Mouse (Mus musculus) cortical plate, adult 2 months (tissue): ENCODE measurements at regions not wholly inside any gene's neighbourhood (a gene's known extent, or its start where the extent isn't known, plus 50 kb on each side); places are given as distances from the start of the nearest gene placed in this dataset.

Experiments
- CTCF ChIP-seq: fragments of 200-500 bp; IDR thresholded peaks from 2 replicates; pipeline ENCODE4 v1.5.1; 2011; ENCODE audit warnings: mild to moderate bottlenecking, control low read depth, low read length; ENCODE audit not compliant: insufficient read depth; ENCODE audit errors: extremely low read depth
- POLR2A ChIP-seq: fragments of 200-500 bp; IDR thresholded peaks from 2 replicates; pipeline ENCODE4 v1.6.1; 2011; ENCODE audit warnings: mild to moderate bottlenecking, low read length, control low read depth; ENCODE audit not compliant: insufficient read depth; ENCODE audit errors: extremely low read depth

- no peak for TF ChIP-seq CTCF
- TF ChIP-seq POLR2A, result no peak
These were observed 93.3 kb downstream of the Atxn7l3b start for GRCm38 (mm10) chr10:112835508-112835907.
